Mouse (Mus musculus) ES-E14 (cell line): Measurements from ENCODE around the gene Neurl4. TPM values are rescaled to one million over a fixed set of nuclear protein-coding genes. Genes with fewer than 3 reads are reported as not detected.

Experiments used
- DNase-seq: peaks from one replicate; pipeline ENCODE4 v3.0.0-alpha.2; 2013; ENCODE audit warnings: low read depth, low spot score
- H3K27ac ChIP-seq: 2 replicates; pipeline ENCODE4 v1.5.1; 2012; ENCODE audit warnings: low read depth, mild to moderate bottlenecking, low read length, moderate library complexity, mixed read lengths; ENCODE audit not compliant: poor library complexity, insufficient read depth, severe bottlenecking
- H3K36me3 ChIP-seq: 2 replicates; pipeline ENCODE4 v1.6.1; 2012; ENCODE audit warnings: mild to moderate bottlenecking, low read length, moderate library complexity, mixed read lengths; ENCODE audit not compliant: control insufficient read depth, poor library complexity, insufficient read depth, severe bottlenecking
- H3K4me1 ChIP-seq, 2 experiments: fragments of 150-350 bp in 1 of 2; sonication (generic) in 1 of 2; 2 replicates each; pipeline ENCODE4 v1.6.1; 2012; ENCODE audit warnings: low read length in 2 of 2, mild to moderate bottlenecking in 1 of 2, mixed read lengths in 1 of 2; ENCODE audit not compliant: control insufficient read depth in 2 of 2, insufficient read depth in 2 of 2, poor library complexity in 1 of 2
- H3K4me3 ChIP-seq, 2 experiments: fragments of 150-350 bp in 1 of 2; sonication (generic) in 1 of 2; 2 replicates each; pipeline ENCODE4 v1.5.1; 2012; ENCODE audit warnings: low read length in 2 of 2, low read depth in 1 of 2, mild to moderate bottlenecking in 1 of 2, mixed read lengths in 1 of 2; ENCODE audit not compliant: insufficient read depth in 1 of 2, poor library complexity in 1 of 2, severe bottlenecking in 1 of 2
- H3K9ac ChIP-seq: 2 replicates; pipeline ENCODE4 v1.6.1; 2012; ENCODE audit warnings: low read depth, mild to moderate bottlenecking, low read length, mixed read lengths; ENCODE audit not compliant: poor library complexity, insufficient read depth, severe bottlenecking
- H3K9me3 ChIP-seq: fragments of 150-350 bp; sonication (generic); 2 replicates; pipeline ENCODE4 v1.6.1; 2012; ENCODE audit warnings: low read depth, mild to moderate bottlenecking, low read length; ENCODE audit not compliant: control insufficient read depth, insufficient read depth
- CHD2 ChIP-seq: IDR thresholded peaks from 2 replicates; pipeline ENCODE4 v1.6.1; 2014; ENCODE audit warnings: mild to moderate bottlenecking, low read depth, low read length, inconsistent platforms
- HCFC1 ChIP-seq: IDR thresholded peaks from 2 replicates; pipeline ENCODE4 v1.6.1; 2012; ENCODE audit warnings: low read length, inconsistent platforms, borderline replicate concordance; ENCODE audit not compliant: insufficient read depth
- MAFK ChIP-seq: IDR thresholded peaks from 2 replicates; pipeline ENCODE4 v1.6.1; 2014; ENCODE audit warnings: mild to moderate bottlenecking, low read depth, low read length, inconsistent platforms; ENCODE audit not compliant: insufficient read depth
- ZC3H11A ChIP-seq: IDR thresholded peaks from 2 replicates; pipeline ENCODE4 v1.6.1; 2012; ENCODE audit warnings: low read depth, mild to moderate bottlenecking, inconsistent platforms, low read length, borderline replicate concordance
- ZNF384 ChIP-seq: IDR thresholded peaks from 2 replicates; pipeline ENCODE4 v1.6.1; 2012; ENCODE audit warnings: low read depth, low read length, inconsistent platforms
- in situ Hi-C, 2 experiments: fragments of 600-800 bp; cut with MboI; formaldehyde crosslinking; loops; one replicate each; pipeline ENCODE4 v1.15.1; 2025; ENCODE audit warnings: low sequenced_read_pairs in 2 of 2, inconsistent platforms in 1 of 2; ENCODE audit not compliant: unreplicated experiment in 2 of 2
- total RNA-seq: library from RNA; depleted of rRNA; stranded (reverse); fragments of 300-350 nt; gene quantifications from 2 replicates; pipeline ENCODE4 v1.2.3, GENCODE M21; 2012

The Neurl4 gene
- total RNA-seq, 1 experiment = 66.3 TPM

DNA sequence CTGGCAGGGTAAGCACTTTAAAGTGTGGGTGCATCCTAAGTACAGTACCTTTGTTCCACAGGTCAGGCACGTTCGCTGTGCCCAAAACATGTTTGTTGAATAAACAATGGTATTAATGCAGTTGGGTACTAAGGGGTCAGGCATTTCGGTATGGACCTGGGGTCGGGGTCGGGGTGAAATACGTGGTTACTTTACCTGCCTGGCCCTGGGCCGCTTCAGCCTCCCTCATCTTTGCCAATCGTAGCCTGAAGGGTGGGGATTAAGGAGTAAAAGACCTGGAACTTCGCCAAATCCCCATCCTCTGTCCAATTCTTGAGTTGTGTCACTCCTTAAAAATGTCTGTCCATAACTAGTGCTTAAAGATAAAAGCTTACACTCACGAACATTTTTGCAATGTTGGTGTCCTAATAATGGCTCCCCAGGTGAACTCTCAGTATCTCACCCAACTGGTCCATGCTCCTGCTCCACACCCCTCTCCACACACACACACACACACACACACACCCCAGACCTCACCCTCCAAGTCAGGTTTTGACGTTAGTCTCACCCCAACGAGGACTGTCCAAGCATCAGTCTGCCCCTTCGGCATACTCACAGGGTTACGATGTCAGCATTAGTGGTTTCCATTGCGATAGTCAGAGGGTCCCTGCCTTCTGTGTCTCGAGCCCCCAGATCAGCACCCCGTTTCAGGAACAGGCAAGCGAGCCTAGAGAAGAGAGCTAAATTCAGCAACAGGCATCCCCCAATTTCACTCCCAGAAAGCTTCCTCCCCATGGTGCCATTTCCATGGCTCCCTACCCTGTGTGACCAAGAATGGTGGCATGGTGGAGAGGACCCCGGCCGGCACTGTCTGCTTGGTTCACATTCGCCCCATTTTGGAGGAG is 18.8 kb upstream of the Neurl4 start:
- H3K9ac ChIP-seq = peak overlapping the region; percentile 35; the same call in 1 of the 2 replicates
- in situ Hi-C loops = no loop called here
- peaks cover 5% of the 10 kb centered on the region; the same call in 1 of the 2 replicates for H3K36me3 ChIP-seq
- no peak for DNase-seq
- H3K27ac ChIP-seq = no peak overlapping the region
- TF ChIP-seq MAFK (no peak), CHD2 (no peak), ZC3H11A (no peak), ZNF384 (no peak), HCFC1 (no peak)
- peaks cover 4 to 22% of the 10 kb centered on the region in 2 experiments; a peak in 3 of 4 replicates for H3K4me1 ChIP-seq
- H3K4me3 ChIP-seq = peak overlapping the region; percentile 51 to 68; a peak in 3 of 4 replicates
- no peaks in the 10 kb centered on the region for H3K9me3 ChIP-seq

DNA sequence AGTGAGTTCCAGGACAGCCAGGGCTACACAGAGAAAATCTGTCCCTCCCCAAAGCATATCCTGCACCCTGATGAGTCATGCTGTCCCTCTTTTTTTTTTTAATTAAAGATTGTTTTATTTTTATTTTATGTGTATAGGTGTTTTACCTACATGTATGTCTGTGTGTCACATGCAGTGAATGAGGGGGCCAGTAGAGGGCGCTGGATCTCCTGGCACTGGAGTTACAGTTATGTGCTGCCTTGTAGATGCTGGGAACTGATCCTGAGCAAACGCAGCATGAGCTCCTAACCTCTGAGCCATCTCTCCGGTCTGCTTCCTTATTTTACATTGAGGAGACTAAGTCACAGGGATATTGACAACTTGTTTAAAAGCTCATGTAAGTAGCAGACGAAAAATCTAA is 17.8 kb upstream of the Neurl4 start:
- H3K9ac ChIP-seq = no peak overlapping the region
- peaks cover 5% of the 10 kb centered on the region; the same call in 1 of the 2 replicates for H3K36me3 ChIP-seq
- DNase-seq = peak; percentile 65
- peaks cover 0 to 14% of the 10 kb centered on the region in 2 experiments; a peak in 2 of 4 replicates for H3K4me1 ChIP-seq
- no peaks in the 10 kb centered on the region for H3K9me3 ChIP-seq
- TF ChIP-seq MAFK (no peak), ZC3H11A (no peak)
- no peak overlapping the region for H3K27ac ChIP-seq
- in situ Hi-C loops = no loop called here
- H3K4me3 ChIP-seq = no peak overlapping the region

DNA sequence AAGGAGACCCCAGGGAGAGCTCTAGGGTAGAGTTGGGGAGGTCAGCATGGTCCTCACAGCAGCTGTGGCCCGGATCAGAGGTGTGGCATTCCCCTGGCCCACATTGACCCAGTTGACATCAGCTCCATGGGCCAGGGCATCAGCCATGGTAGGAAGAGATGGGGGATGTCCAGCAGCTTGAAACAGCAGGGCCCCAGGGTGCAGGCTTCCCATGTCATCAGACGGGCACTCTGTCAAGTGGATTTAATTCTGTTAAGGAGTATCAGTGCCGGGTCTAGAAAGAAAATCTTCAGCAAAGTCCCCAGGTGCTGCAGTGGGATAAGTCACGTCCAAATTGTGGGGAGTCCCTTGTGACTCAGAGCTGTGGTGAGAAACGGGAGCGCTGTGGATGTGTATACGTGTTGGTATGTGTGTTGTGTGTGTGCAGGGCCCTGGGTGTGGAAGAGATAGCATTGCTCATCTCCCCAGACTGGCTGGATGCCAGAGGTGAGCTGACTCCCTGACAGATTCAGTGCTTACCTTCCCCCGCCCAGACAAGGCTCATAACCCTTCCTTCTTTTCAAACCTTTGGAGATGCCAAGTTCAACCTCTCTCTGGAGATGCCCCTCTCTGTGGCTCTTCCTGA is 17.2 kb upstream of the Neurl4 start:
- Histone ChIP-seq H3K4me3 (no peak overlapping the region), H3K9ac (no peak overlapping the region), H3K9me3 (no peaks in the 10 kb centered on the region), H3K36me3 (peaks cover 5% of the 10 kb centered on the region; the same call in 1 of the 2 replicates), H3K27ac (no peak overlapping the region), H3K4me1 (peaks cover 0 to 14% of the 10 kb centered on the region in 2 experiments; a peak in 2 of 4 replicates)
- no peak for DNase-seq
- TF ChIP-seq ZNF384 (no peak), ZC3H11A (no peak), HCFC1 (no peak), MAFK (no peak)
- in situ Hi-C loops = no loop called here

DNA sequence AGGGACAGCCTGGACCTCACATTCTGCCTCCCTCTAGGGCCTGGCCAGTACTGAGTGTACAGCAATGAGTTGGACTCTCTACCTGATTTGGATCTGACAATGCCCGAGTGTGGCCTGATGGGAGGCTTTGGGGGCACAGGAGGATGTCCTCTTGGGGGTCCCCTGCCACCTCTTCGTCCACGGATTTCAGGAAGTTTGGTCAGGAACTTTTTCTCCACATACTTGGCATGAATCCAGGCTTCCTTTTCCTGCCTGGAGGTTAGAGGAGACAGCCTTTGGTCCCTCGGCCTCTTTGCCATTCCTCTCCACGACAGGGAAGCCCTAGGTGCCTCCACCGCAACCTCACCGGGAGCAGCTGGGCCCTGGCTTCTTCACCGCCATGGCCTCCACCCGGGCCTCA is 16.6 kb upstream of the Neurl4 start:
- H3K27ac ChIP-seq = no peak overlapping the region
- in situ Hi-C loops = no loop called here

More for the DNA sequence above, 16.6 kb upstream of the Neurl4 start:
- Histone ChIP-seq H3K9me3 (no peaks in the 10 kb centered on the region), H3K4me1 (peaks cover 0 to 12% of the 10 kb centered on the region in 2 experiments; a peak in 2 of 4 replicates), H3K4me3 (no peak overlapping the region), H3K9ac (no peak overlapping the region), H3K36me3 (peaks cover 5% of the 10 kb centered on the region; the same call in 1 of the 2 replicates)
- DNase-seq = no peak
- no peak for TF ChIP-seq ZC3H11A
- no peak for TF ChIP-seq MAFK
- no peak for TF ChIP-seq CHD2
- TF ChIP-seq HCFC1 = no peak
- no peak for TF ChIP-seq ZNF384
